Mouse (Mus musculus) forebrain, embryonic 16.5 days (tissue): ENCODE results near the gene Hist1h2ak. TPM values are rescaled to one million over a fixed set of nuclear protein-coding genes. Genes with fewer than 3 reads are reported as not detected.
"Not testable (repeated sequence)": the region's sequence is repeated elsewhere in the genome, so short reads cannot be mapped to it uniquely, and the experiment has no call there.

Experiments used
- ATAC-seq: fragments of 200-750 bp; cut with Nextera tagmentation; 2 replicates; pipeline ENCODE4 v1.8.0; 2017; ENCODE audit warnings: mild to moderate bottlenecking, moderate library complexity
- H3K27ac ChIP-seq: fragments of 300-500 bp; sonication (generic); 2 replicates; pipeline ENCODE4 v1.5.1; 2014; ENCODE audit warnings: low read length, control low read depth
- H3K27me3 ChIP-seq: fragments of 300-500 bp; sonication (generic); replicated peaks from 2 replicates; pipeline ENCODE4 v1.6.1; 2014; ENCODE audit warnings: low read length; ENCODE audit not compliant: control insufficient read depth, insufficient read depth
- H3K36me3 ChIP-seq: fragments of 300-500 bp; sonication (generic); 2 replicates; pipeline ENCODE4 v1.6.1; 2014; ENCODE audit not compliant: control insufficient read depth, insufficient read depth
- H3K4me1 ChIP-seq: fragments of 300-500 bp; sonication (generic); replicated peaks from 2 replicates; pipeline ENCODE4 v1.6.1; 2014; ENCODE audit warnings: low read length; ENCODE audit not compliant: control insufficient read depth, insufficient read depth
- H3K4me2 ChIP-seq: fragments of 300-500 bp; sonication (generic); 2 replicates; pipeline ENCODE4 v1.6.1; 2014; ENCODE audit warnings: mild to moderate bottlenecking, low read length, control low read depth
- H3K4me3 ChIP-seq: fragments of 300-500 bp; sonication (generic); replicated peaks from 2 replicates; pipeline ENCODE4 v1.5.1; 2014; ENCODE audit warnings: mild to moderate bottlenecking, low read length, control low read depth
- H3K9ac ChIP-seq: fragments of 300-500 bp; sonication (generic); replicated peaks from 2 replicates; pipeline ENCODE4 v1.6.1; 2014; ENCODE audit warnings: low read depth, low read length, control low read depth
- H3K9me3 ChIP-seq: fragments of 300-500 bp; sonication (generic); 2 replicates; pipeline ENCODE4 v1.6.1; 2016; ENCODE audit warnings: low read length; ENCODE audit not compliant: control insufficient read depth
- WGBS: fragments of 180-500 bp; shearing (Covaris S2); extraction: QIAGEN DNeasy Blood & Tissue Kit; methylation state at CpG from one replicate; pipeline ENCODE4 v1.1.7; 2014; 5-methylcytosine and 5-hydroxymethylcytosine counted together
- polyA plus RNA-seq: library from polyadenylated mRNA; unstranded; fragments of >200 nt; fragmentation: Nextera tagmentation; extraction: Ambion mirVana; gene quantifications from 2 replicates; pipeline ENCODE4 v1.2.1, GENCODE M21; 2015

Hist1h2ak gene
- polyA plus RNA-seq, 1 experiment from 2014 or later, result 12.3 TPM

GRCm38 (mm10) chr13:21749387-21750158 lies 4.1 kb downstream of the Hist1h2ak start:
- Histone ChIP-seq H3K4me3 (peak overlapping the region; percentile 70), H3K9me3 (no peaks in the 10 kb centered on the region), H3K4me2 (peak overlapping the region; percentile 82), H3K27ac (peak overlapping the region; percentile 92), H3K9ac (peak overlapping the region; percentile 63), H3K36me3 (no peaks in the 10 kb centered on the region), H3K27me3 (no peaks in the 10 kb centered on the region), H3K4me1 (peaks cover 18% of the 10 kb centered on the region)
- no peak for ATAC-seq
- 3% methylated on average over 5 of the region's 5 CpGs for WGBS

- no peak overlapping the region for H3K4me2 ChIP-seq
- ATAC-seq, result no peak
- H3K4me1 ChIP-seq, result peaks cover 10% of the 10 kb centered on the region
- WGBS, result 87% methylated on average over 1 of the region's 1 CpGs
- no peak overlapping the region for H3K9ac ChIP-seq
- no peak overlapping the region for H3K27ac ChIP-seq
- no peaks in the 10 kb centered on the region for H3K27me3 ChIP-seq
- no peaks in the 10 kb centered on the region for H3K36me3 ChIP-seq
- H3K9me3 ChIP-seq, result no peaks in the 10 kb centered on the region
- H3K4me3 ChIP-seq, result no peak overlapping the region
These were observed 8.6 kb downstream of the Hist1h2ak start for GRCm38 (mm10) chr13:21745006-21745405.

DNA sequence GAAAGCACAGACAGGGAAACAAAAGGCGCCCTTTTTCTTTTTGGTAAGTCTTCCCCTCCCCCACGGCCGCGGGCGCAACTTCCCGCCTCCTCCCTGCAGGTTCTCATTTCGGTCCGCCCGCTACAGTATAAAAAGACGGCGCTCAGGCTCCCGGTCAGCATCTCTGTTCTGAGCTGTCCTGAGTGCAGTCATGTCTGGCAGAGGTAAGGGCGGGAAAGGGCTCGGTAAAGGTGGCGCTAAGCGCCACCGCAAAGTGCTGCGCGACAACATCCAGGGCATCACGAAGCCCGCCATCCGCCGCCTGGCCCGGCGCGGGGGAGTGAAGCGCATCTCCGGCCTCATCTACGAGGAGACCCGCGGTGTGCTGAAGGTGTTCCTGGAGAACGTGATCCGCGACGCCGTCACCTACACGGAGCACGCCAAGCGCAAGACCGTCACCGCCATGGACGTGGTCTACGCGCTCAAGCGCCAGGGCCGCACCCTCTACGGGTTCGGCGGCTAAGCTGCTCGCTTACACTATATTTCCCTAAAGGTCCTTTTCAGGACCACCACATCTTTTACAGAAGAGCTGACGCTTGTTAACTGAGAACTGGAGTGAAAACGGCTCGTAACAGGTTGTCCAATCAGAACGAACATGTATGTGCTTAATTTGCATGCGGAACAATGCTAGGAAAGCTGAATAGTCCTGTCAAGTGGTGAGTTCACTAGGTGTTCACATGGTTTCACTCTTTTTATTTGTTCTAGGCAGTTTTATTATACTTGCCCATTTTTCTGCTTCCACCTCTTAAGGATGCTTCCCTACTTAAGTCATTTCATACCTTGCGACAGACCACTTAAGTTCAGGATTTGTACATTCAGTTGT lies 18.5 kb downstream of the Hist1h2ak start, which contains the start of gene Hist1h4j:
Gene Hist1h4j, plus strand, starts transcription at position 159 of the 862 bp plus-strand sequence.
- peak within 1 kb of the TSS; percentile 60 for H3K4me3 ChIP-seq
- peak within 1 kb of the TSS; percentile 83 for H3K4me2 ChIP-seq
- H3K4me1 ChIP-seq, result peaks cover 15% of the 10 kb centered on the region
- H3K9me3 ChIP-seq, H3K36me3 ChIP-seq, H3K27me3 ChIP-seq: not testable (repeated sequence)
- H3K9ac ChIP-seq, result peak within 1 kb of the TSS; percentile 65
- under 1% methylated on average over 45 of the region's 56 CpGs for WGBS
- ATAC-seq, result peak; percentile 90
- peak within 1 kb of the TSS; percentile 99 for H3K27ac ChIP-seq

- WGBS, result under 1% methylated on average over 21 of the region's 21 CpGs
These were observed 19.4 kb downstream of the Hist1h2ak start for GRCm38 (mm10) chr13:21734010-21734905.

GRCm38 (mm10) chr13:21733466-21733865 lies 20.2 kb downstream of the Hist1h2ak start:
- no peaks in the 10 kb centered on the region for H3K36me3 ChIP-seq
- WGBS, result 72% methylated on average over 5 of the region's 5 CpGs
- H3K4me3 ChIP-seq, result no peak overlapping the region
- peaks cover 15% of the 10 kb centered on the region for H3K4me1 ChIP-seq
- H3K27ac ChIP-seq, result peak overlapping the region; percentile 99
- no peaks in the 10 kb centered on the region for H3K27me3 ChIP-seq
- no peak overlapping the region for H3K9ac ChIP-seq
- 0 out of 2 replicates have a peak, but pooled peaks have one; percentile 1 for ATAC-seq
- no peak overlapping the region for H3K4me2 ChIP-seq
- H3K9me3 ChIP-seq, result no peaks in the 10 kb centered on the region

More at GRCm38 (mm10) chr13:21734010-21734905, 19.4 kb downstream of the Hist1h2ak start:
- Histone ChIP-seq H3K4me2 (peak overlapping the region; percentile 83), H3K27ac (peak overlapping the region; percentile 99), H3K27me3 (no peaks in the 10 kb centered on the region), H3K36me3 (no peaks in the 10 kb centered on the region), H3K4me3 (peak overlapping the region; percentile 60), H3K4me1 (peaks cover 15% of the 10 kb centered on the region), H3K9me3 (no peaks in the 10 kb centered on the region), H3K9ac (peak overlapping the region; percentile 65)
- ATAC-seq, result peak; percentile 76

DNA sequence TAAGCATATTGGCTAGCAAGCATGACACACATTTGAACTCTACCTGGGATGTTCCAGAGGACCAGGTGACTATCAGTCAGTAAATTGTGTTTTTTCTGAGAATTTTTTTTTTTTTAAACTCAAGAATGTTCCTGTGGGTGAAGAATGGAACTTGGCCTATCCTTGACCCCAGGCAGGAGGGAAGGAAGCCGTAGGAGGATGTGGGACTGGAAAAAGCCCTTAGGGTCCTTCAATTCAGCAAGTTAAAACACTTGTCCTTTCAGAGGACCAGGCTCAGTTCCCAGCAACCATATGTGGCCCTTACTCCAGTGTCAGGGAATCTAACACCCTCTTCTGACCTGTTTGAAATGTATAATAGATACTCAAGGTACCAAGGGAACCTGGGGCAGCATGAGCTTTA lies 24.1 kb downstream of the Hist1h2ak start:
- 82% methylated on average over 1 of the region's 1 CpGs for WGBS
- Histone ChIP-seq H3K4me2 (no peak overlapping the region), H3K27ac (no peak overlapping the region), H3K36me3 (no peaks in the 10 kb centered on the region), H3K4me3 (no peak overlapping the region), H3K27me3 (no peaks in the 10 kb centered on the region), H3K9me3 (no peaks in the 10 kb centered on the region), H3K4me1 (peaks cover 12% of the 10 kb centered on the region; the same call in 1 of the 2 replicates), H3K9ac (no peak overlapping the region)
- ATAC-seq, result no peak

DNA sequence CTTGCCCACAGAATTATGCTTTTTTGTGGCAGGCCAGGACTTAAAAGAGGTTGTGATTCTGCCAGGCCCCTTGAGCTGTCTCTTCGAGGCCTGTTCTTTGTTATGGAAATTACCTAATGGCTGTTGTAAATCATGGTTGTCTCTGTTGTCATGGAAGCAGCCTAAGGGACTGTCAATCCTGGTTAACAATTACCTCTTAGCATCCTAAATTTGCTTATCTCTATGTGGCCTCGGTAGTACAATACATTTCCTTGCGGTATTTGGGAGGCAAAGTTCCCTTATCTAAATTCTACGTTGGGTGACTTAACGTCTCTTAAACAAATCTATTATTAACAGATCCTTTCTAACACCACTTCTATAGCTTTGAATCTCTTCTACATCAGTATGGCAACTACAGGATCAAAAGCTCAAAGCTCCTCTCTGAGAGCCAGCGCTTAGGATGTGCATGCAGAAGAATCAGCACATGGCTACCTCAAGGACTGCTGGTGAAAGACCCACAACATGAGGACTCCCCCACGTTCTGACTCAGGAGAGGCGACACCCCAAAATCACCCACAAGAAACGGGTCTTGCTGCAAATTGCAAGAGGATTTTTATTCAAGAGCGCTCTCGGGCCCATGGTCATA lies 25.6 kb downstream of the Hist1h2ak start:
- 35% methylated on average over 11 of the region's 11 CpGs for WGBS
- peak overlapping the region; percentile 57 for H3K27ac ChIP-seq
- ATAC-seq, result peak; percentile 77

DNA sequence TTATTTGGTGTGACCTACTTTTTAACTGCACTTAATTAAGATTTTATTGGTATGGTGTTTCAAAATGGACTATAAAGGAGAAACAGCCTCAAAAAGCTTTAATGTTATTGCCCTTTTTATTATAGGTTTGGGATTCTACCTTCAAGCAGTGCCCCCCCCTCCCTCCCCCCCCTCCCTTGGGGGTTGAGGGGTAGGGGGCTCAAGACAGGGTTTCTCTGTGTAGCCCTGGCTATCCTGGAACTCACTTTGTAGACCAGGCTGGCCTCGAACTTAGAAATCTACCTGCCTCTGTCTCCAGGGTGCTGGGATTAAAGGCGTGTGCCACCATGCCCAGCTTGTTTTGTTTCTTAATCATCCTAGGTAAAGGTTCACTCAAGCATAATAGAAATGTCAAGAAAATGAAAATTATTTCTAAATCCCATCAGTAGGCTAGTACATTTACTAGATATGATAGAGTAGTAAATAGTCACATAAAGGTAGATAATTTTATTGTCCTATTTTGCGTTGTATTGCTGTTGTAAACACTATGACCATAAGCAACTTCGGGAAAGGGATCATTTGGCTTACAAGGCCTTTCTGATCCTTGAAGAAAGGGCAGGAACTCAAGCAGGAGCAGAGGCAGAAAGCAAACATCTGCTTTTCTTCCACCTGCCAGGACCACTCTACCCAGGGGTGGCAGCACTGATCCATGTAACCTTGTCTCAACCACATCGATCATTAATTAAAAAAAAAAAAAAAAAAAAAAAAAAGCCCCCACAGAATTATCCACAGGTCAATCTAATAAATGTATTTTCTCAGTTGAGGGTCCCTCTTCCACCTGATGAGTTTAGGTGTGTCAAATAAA lies 30.4 kb downstream of the Hist1h2ak start:
- no peak overlapping the region for H3K9ac ChIP-seq
- 21% methylated on average over 5 of the region's 5 CpGs for WGBS
- H3K27me3 ChIP-seq, result no peaks in the 10 kb centered on the region
- H3K9me3 ChIP-seq, result no peaks in the 10 kb centered on the region
- H3K4me1 ChIP-seq, result peaks cover 24% of the 10 kb centered on the region
- H3K27ac ChIP-seq, result no peak overlapping the region; the same call in 1 of the 2 replicates
- no peaks in the 10 kb centered on the region for H3K36me3 ChIP-seq
- no peak overlapping the region; the same call in 1 of the 2 replicates for H3K4me2 ChIP-seq
- no peak overlapping the region for H3K4me3 ChIP-seq
- no peak for ATAC-seq

More for the DNA sequence above, 25.6 kb downstream of the Hist1h2ak start:
- Histone ChIP-seq H3K4me2 (no peak overlapping the region), H3K9me3 (no peaks in the 10 kb centered on the region), H3K4me1 (peaks cover 5% of the 10 kb centered on the region; the same call in 1 of the 2 replicates), H3K4me3 (no peak overlapping the region), H3K9ac (no peak overlapping the region), H3K36me3 (no peaks in the 10 kb centered on the region), H3K27me3 (no peaks in the 10 kb centered on the region)
